Mouse (Mus musculus): ENCODE measurements around the gene Plau. TPM values are rescaled to one million over a fixed set of nuclear protein-coding genes. Genes with fewer than 3 reads are reported as not detected.

The Plau gene
- polyA plus RNA-seq, 1 experiment from 2014 or later: 0.86 TPM

- Histone ChIP-seq H3K27me3 (no peaks in the 10 kb centered on the region), H3K9me3 (no peaks in the 10 kb centered on the region), H3K4me3 (no peak overlapping the region), H3K4me1 (peaks cover 18% of the 10 kb centered on the region), H3K36me3 (no peaks in the 10 kb centered on the region), H3K4me2 (no peak overlapping the region; the same call in 1 of the 2 replicates), H3K9ac (no peak overlapping the region), H3K27ac (peak overlapping the region; percentile 54)
- WGBS: 68% methylated on average over 5 of the region's 5 CpGs
- no peak for ATAC-seq (ENCODE audit: borderline replicate concordance, extremely low read depth, low FRiP score, low TSS enrichment)
Observed at GRCm38 (mm10) chr14:20884691-20885090, 48.2 kb downstream of the Plau start.

GRCm38 (mm10) chr14:20885091-20885888 lies 48.8 kb downstream of the Plau start:
- WGBS: 21% methylated on average over 10 of the region's 10 CpGs
- Histone ChIP-seq H3K4me2 (peak overlapping the region; percentile 29), H3K4me3 (no peak overlapping the region), H3K27ac (peak overlapping the region; percentile 54), H3K27me3 (no peaks in the 10 kb centered on the region), H3K9ac (no peak overlapping the region), H3K9me3 (no peaks in the 10 kb centered on the region), H3K4me1 (peaks cover 18% of the 10 kb centered on the region), H3K36me3 (no peaks in the 10 kb centered on the region)
- ATAC-seq (ENCODE audit: borderline replicate concordance, extremely low read depth, low FRiP score, low TSS enrichment): peak; percentile 64; the same call in 1 of the 2 replicates

GRCm38 (mm10) chr14:20886266-20886665 lies 49.8 kb downstream of the Plau start:
- no peak for ATAC-seq (ENCODE audit: borderline replicate concordance, extremely low read depth, low FRiP score, low TSS enrichment)
- peaks cover 15% of the 10 kb centered on the region for H3K4me1 ChIP-seq
- H3K4me2 ChIP-seq: no peak overlapping the region
- no peak overlapping the region for H3K9ac ChIP-seq
- H3K36me3 ChIP-seq: no peaks in the 10 kb centered on the region
- H3K9me3 ChIP-seq: no peaks in the 10 kb centered on the region
- 41% methylated on average over 4 of the region's 4 CpGs for WGBS
- peak overlapping the region; percentile 54 for H3K27ac ChIP-seq
- H3K27me3 ChIP-seq: no peaks in the 10 kb centered on the region
- no peak overlapping the region for H3K4me3 ChIP-seq

GRCm38 (mm10) chr14:20887541-20888085 lies 51.2 kb downstream of the Plau start:
- no peaks in the 10 kb centered on the region for H3K9me3 ChIP-seq
- no peaks in the 10 kb centered on the region for H3K36me3 ChIP-seq
- 81% methylated on average over 7 of the region's 7 CpGs for WGBS
- no peaks in the 10 kb centered on the region for H3K27me3 ChIP-seq
- H3K4me1 ChIP-seq: peaks cover 19% of the 10 kb centered on the region
- no peak overlapping the region for H3K9ac ChIP-seq
- no peak for ATAC-seq (ENCODE audit: borderline replicate concordance, extremely low read depth, low FRiP score, low TSS enrichment)
- H3K27ac ChIP-seq: no peak overlapping the region
- H3K4me2 ChIP-seq: no peak overlapping the region
- H3K4me3 ChIP-seq: no peak overlapping the region

- H3K4me2 ChIP-seq: no peak overlapping the region; the same call in 1 of the 2 replicates
- H3K9ac ChIP-seq: no peak overlapping the region
- H3K9me3 ChIP-seq: no peaks in the 10 kb centered on the region
- H3K27ac ChIP-seq: peak overlapping the region; percentile 67
- no peaks in the 10 kb centered on the region for H3K36me3 ChIP-seq
- ATAC-seq (ENCODE audit: borderline replicate concordance, extremely low read depth, low FRiP score, low TSS enrichment): peak; percentile 79
- no peak overlapping the region for H3K4me3 ChIP-seq
- 31% methylated on average over 9 of the region's 9 CpGs for WGBS
- peaks cover 11% of the 10 kb centered on the region; the same call in 1 of the 2 replicates for H3K4me1 ChIP-seq
- H3K27me3 ChIP-seq: no peaks in the 10 kb centered on the region
Observed at GRCm38 (mm10) chr14:20891941-20892402, 55.5 kb downstream of the Plau start.

Other genes with a start within 250 kb of the Plau start
- gene Usp54, start 195.6 kb upstream of the Plau start, polyA plus RNA-seq (2015; fragmentation: Nextera tagmentation; extraction: Ambion mirVana): 7.0 and 7.6 TPM in 2 replicates
- gene Myoz1, start 180.1 kb upstream of the Plau start, polyA plus RNA-seq (2015; fragmentation: Nextera tagmentation; extraction: Ambion mirVana): 0.37 and 0.82 TPM in 2 replicates
- gene Synpo2l, start 168.3 kb upstream of the Plau start, polyA plus RNA-seq (2015; fragmentation: Nextera tagmentation; extraction: Ambion mirVana): 3.8 and 5.8 TPM in 2 replicates
- gene Sec24c, start 162.4 kb upstream of the Plau start, polyA plus RNA-seq (2015; fragmentation: Nextera tagmentation; extraction: Ambion mirVana): 88.2 and 92.8 TPM in 2 replicates
- gene Fut11, start 141.7 kb upstream of the Plau start, polyA plus RNA-seq (2015; fragmentation: Nextera tagmentation; extraction: Ambion mirVana): 33.6 and 34.0 TPM in 2 replicates
- 189 and 191 TPM in 2 replicates for gene Chchd1, start 133.7 kb upstream of the Plau start, polyA plus RNA-seq (2015; fragmentation: Nextera tagmentation; extraction: Ambion mirVana)
- 29.4 and 30.7 TPM in 2 replicates for gene Zswim8, start 129.1 kb upstream of the Plau start, polyA plus RNA-seq (2015; fragmentation: Nextera tagmentation; extraction: Ambion mirVana)
- gene Ndst2, start 102.1 kb upstream of the Plau start, polyA plus RNA-seq (2015; fragmentation: Nextera tagmentation; extraction: Ambion mirVana): 26.0 and 26.9 TPM in 2 replicates
- gene Camk2g, start 42.6 kb upstream of the Plau start, polyA plus RNA-seq (2015; fragmentation: Nextera tagmentation; extraction: Ambion mirVana): 40.8 and 41.2 TPM in 2 replicates
- 60.2 and 62.7 TPM in 2 replicates for gene Vcl, start 92.7 kb downstream of the Plau start, polyA plus RNA-seq (2015; fragmentation: Nextera tagmentation; extraction: Ambion mirVana)
- 68.8 and 77.8 TPM in 2 replicates for gene Ap3m1, start 215.8 kb downstream of the Plau start, polyA plus RNA-seq (2015; fragmentation: Nextera tagmentation; extraction: Ambion mirVana)
- 197 and 203 TPM in 2 replicates for gene Adk, start 215.9 kb downstream of the Plau start, polyA plus RNA-seq (2015; fragmentation: Nextera tagmentation; extraction: Ambion mirVana)